Mouse (Mus musculus) lung, embryonic 14.5 days (tissue): ENCODE measurements around the gene Gm19668. TPM values are rescaled to one million over a fixed set of nuclear protein-coding genes. Genes with fewer than 3 reads are reported as not detected.
"Not testable (repeated sequence)": the region's sequence is repeated elsewhere in the genome, so short reads cannot be mapped to it uniquely, and the experiment has no call there.

Source experiments
- ATAC-seq: fragments of 200-750 bp; cut with Nextera tagmentation; 2 replicates; pipeline ENCODE4 v1.8.0; 2017; ENCODE audit warnings: mild to moderate bottlenecking, moderate TSS enrichment, moderate library complexity; ENCODE audit not compliant: insufficient read depth
- DNase-seq: peaks from one replicate; pipeline ENCODE4 v3.0.0-alpha.2; 2015
- H3K27ac ChIP-seq: fragments of 300-500 bp; sonication (generic); 2 replicates; pipeline ENCODE4 v1.5.1; 2014; ENCODE audit warnings: low read depth, mild to moderate bottlenecking, moderate library complexity
- H3K27me3 ChIP-seq: fragments of 300-500 bp; sonication (generic); 2 replicates; pipeline ENCODE4 v1.6.1; 2014; ENCODE audit warnings: low read length, control low read depth; ENCODE audit not compliant: insufficient read depth
- H3K36me3 ChIP-seq: fragments of 300-500 bp; sonication (generic); 2 replicates; pipeline ENCODE4 v1.6.1; 2014; ENCODE audit warnings: control low read depth; ENCODE audit not compliant: insufficient read depth
- H3K4me1 ChIP-seq: fragments of 300-500 bp; sonication (generic); 2 replicates; pipeline ENCODE4 v1.6.1; 2014; ENCODE audit warnings: antibody characterized with exemption, control low read depth; ENCODE audit not compliant: insufficient read depth
- H3K4me2 ChIP-seq: fragments of 300-500 bp; sonication (generic); 2 replicates; pipeline ENCODE4 v1.6.1; 2014; ENCODE audit warnings: mild to moderate bottlenecking
- H3K4me3 ChIP-seq: fragments of 300-500 bp; sonication (generic); 2 replicates; pipeline ENCODE4 v1.5.1; 2014; ENCODE audit warnings: low read depth, low read length
- H3K9ac ChIP-seq: fragments of 300-500 bp; sonication (generic); 2 replicates; pipeline ENCODE4 v1.6.1; 2014
- H3K9me3 ChIP-seq: fragments of 300-500 bp; sonication (generic); 2 replicates; pipeline ENCODE4 v1.6.1; 2016; ENCODE audit warnings: low read depth, low read length, control low read depth
- CTCF ChIP-seq: IDR thresholded peaks from 2 replicates; pipeline ENCODE4 v1.5.1; 2016; ENCODE audit warnings: antibody characterized with exemption, low read depth
- WGBS: fragments of 180-500 bp; shearing (Covaris S2); extraction: QIAGEN DNeasy Blood & Tissue Kit; methylation state at CpG from one replicate; pipeline ENCODE4 v1.1.7; 2014; 5-methylcytosine and 5-hydroxymethylcytosine counted together
- polyA plus RNA-seq: library from polyadenylated mRNA; unstranded; fragments of >200 nt; fragmentation: Nextera tagmentation; extraction: Ambion mirVana; gene quantifications from 2 replicates; pipeline ENCODE4 v1.2.1, GENCODE M21; 2014

Gm19668 gene
- polyA plus RNA-seq, 1 experiment from 2014 or later, result not detected

DNA sequence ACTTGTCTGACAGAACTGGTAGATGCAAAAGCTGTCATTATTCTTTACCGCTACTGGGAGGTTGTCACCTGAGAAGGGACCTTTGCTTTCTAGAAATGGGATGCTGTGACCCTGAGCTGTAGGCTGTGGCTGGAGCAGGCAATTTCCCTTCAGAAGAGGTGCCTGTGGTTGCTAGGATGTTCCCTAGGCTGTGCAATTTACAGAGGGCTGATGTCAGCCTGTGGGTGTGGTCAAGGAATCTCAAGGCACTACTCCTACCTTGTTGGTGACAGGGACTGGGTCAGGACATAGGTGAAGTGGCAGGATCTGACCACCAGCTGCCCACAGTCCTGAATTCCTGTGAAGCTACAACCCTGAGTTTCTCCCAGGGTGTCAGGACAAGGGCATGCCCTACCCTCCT lies 29.2 kb downstream of the Gm19668 start:
- Histone ChIP-seq H3K9ac (no peak overlapping the region), H3K4me2 (no peak overlapping the region), H3K27ac (no peak overlapping the region), H3K4me1 (no peaks in the 10 kb centered on the region), H3K9me3 (no peaks in the 10 kb centered on the region), H3K36me3 (no peaks in the 10 kb centered on the region), H3K4me3 (no peak overlapping the region), H3K27me3 (no peaks in the 10 kb centered on the region)
- DNase-seq, result no peak
- 64% methylated on average over 1 of the region's 1 CpGs for WGBS
- ATAC-seq, result no peak
- TF ChIP-seq CTCF, result no peak

DNA sequence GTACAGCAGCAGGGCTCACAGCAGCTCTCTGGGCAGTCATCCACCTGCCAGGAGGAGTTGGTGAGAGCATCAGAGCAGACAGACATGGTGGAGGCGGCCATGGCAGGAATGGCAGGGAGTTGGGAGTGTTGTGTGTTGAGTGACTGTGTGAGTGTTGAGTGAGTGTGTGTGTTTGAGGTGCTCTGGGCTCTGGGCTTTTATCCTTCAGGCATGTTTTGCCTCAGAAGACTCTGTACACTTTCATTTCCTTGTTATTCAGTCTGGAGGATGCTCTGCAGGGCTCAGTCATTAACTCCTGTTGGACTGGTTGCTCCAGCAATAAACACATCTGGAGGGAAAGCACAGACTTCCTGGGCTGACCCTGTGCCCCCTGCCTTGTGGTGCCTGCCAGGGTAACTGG lies 39.4 kb downstream of the Gm19668 start, which contains the start of gene Gm3233:
Gm3233 (minus strand) TSS at position 101 of the 400 bp plus-strand sequence.
- H3K9me3 ChIP-seq, H3K27ac ChIP-seq, H3K4me1 ChIP-seq, H3K4me2 ChIP-seq, H3K27me3 ChIP-seq, H3K4me3 ChIP-seq, DNase-seq, H3K36me3 ChIP-seq, ATAC-seq, H3K9ac ChIP-seq: not testable (repeated sequence)
- no CpG with 5 or more reads among the region's 1 CpGs for WGBS

- Histone ChIP-seq H3K4me3 (no peak overlapping the region), H3K4me1 (no peaks in the 10 kb centered on the region), H3K27me3 (no peaks in the 10 kb centered on the region), H3K36me3 (no peaks in the 10 kb centered on the region), H3K27ac (no peak overlapping the region), H3K4me2 (no peak overlapping the region), H3K9me3 (no peaks in the 10 kb centered on the region), H3K9ac (no peak overlapping the region)
- DNase-seq, result peak; percentile 10
- TF ChIP-seq CTCF, result no peak
- no peak for ATAC-seq
These were observed 45.5 kb downstream of the Gm19668 start for GRCm38 (mm10) chr10:77753448-77753847.

GRCm38 (mm10) chr10:77752312-77752711 lies 46.6 kb downstream of the Gm19668 start:
- H3K27me3 ChIP-seq, H3K27ac ChIP-seq, H3K4me2 ChIP-seq, H3K4me1 ChIP-seq, H3K9me3 ChIP-seq, H3K36me3 ChIP-seq, H3K4me3 ChIP-seq, H3K9ac ChIP-seq, ATAC-seq: not testable (repeated sequence)
- 47% methylated on average over 3 of the region's 3 CpGs for WGBS
- TF ChIP-seq CTCF, result 0 out of 2 replicates have a peak, but pooled peaks have one; percentile 14
- peak; percentile 21 for DNase-seq

GRCm38 (mm10) chr10:77751254-77751653 lies 47.7 kb downstream of the Gm19668 start, which contains the start of gene Gm9736:
Gene Gm9736, minus strand, starts transcription at chr10:77751354.
- ATAC-seq, H3K4me3 ChIP-seq, H3K36me3 ChIP-seq, H3K9me3 ChIP-seq, H3K27me3 ChIP-seq, H3K4me1 ChIP-seq, DNase-seq, H3K4me2 ChIP-seq, H3K9ac ChIP-seq, H3K27ac ChIP-seq: not testable (repeated sequence)
- WGBS, result 67% methylated on average over 1 of the region's 1 CpGs

DNA sequence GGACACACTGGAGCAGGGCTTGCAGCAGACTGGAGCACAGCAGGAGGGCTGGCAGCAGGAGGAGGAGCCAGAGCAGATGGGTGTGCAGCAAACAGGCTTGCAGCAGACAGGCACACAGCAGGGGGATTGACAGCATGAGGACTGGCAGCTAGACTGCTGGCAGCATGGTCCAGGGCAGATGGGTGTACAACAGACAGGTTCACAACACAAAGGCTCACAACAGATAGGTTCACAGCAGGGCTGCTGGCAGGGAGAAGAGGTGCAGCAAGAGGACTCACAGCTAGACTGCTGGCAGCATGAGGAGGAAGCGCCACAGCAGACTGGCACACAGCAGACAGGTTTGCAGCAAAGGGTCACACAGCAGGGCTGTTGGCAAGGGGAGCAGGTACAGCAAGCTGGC lies 48.2 kb downstream of the Gm19668 start:
- 75% methylated on average over 1 of the region's 1 CpGs for WGBS
- H3K9me3 ChIP-seq, H3K27ac ChIP-seq: not testable (repeated sequence)

More for the DNA sequence above, 48.2 kb downstream of the Gm19668 start:
- not testable (repeated sequence) for H3K9ac ChIP-seq, H3K4me1 ChIP-seq, H3K27me3 ChIP-seq, H3K4me3 ChIP-seq, H3K36me3 ChIP-seq, DNase-seq, H3K4me2 ChIP-seq, ATAC-seq

Other genes starting within 250 kb of the Gm19668 start
- gene Pttg1ip, start 217.4 kb downstream of the Gm19668 start, polyA plus RNA-seq, result 109 and 112 TPM in 2 replicates
- gene Sumo3, start 193.0 kb downstream of the Gm19668 start, polyA plus RNA-seq, result 329 and 337 TPM in 2 replicates
- gene Gm49325, start 192.9 kb downstream of the Gm19668 start, polyA plus RNA-seq, result 3.0 and 3.5 TPM in 2 replicates
- 47.9 and 50.9 TPM in 2 replicates for gene Ube2g2, start 176.9 kb downstream of the Gm19668 start, polyA plus RNA-seq
- 0.11 and 0.22 TPM in 2 replicates for gene Tspear, start 112.6 kb downstream of the Gm19668 start, polyA plus RNA-seq
- gene Gm19402, start 108.4 kb downstream of the Gm19668 start, polyA plus RNA-seq, result not detected in 2 replicates
- not detected in 2 replicates for gene Gm9508, start 101.9 kb downstream of the Gm19668 start, polyA plus RNA-seq
- gene Gm10272, start 92.5 kb downstream of the Gm19668 start, polyA plus RNA-seq, result not detected in 2 replicates
- gene Gm10024, start 87.7 kb downstream of the Gm19668 start, polyA plus RNA-seq, result not detected in 2 replicates
- not detected in 2 replicates for gene Gm10142, start 83.3 kb downstream of the Gm19668 start, polyA plus RNA-seq
- not detected in 2 replicates for gene Krtap12-1, start 78.5 kb downstream of the Gm19668 start, polyA plus RNA-seq
- not detected in 2 replicates for gene Gm10100, start 72.6 kb downstream of the Gm19668 start, polyA plus RNA-seq
- not detected in 2 replicates for gene Gm18596, start 56.5 kb downstream of the Gm19668 start, polyA plus RNA-seq
- gene Gm9736, start 47.8 kb downstream of the Gm19668 start, polyA plus RNA-seq, result not detected in 2 replicates
- not detected in 2 replicates for gene Gm3233, start 39.5 kb downstream of the Gm19668 start, polyA plus RNA-seq
- not detected in 2 replicates for gene Gm3238, start 27.8 kb downstream of the Gm19668 start, polyA plus RNA-seq
- not detected in 2 replicates for gene Gm7138, start 22.2 kb downstream of the Gm19668 start, polyA plus RNA-seq
- not detected in 2 replicates for gene Gm3250, start 16.6 kb downstream of the Gm19668 start, polyA plus RNA-seq
- not detected in 2 replicates for gene Gm7137, start 10.9 kb downstream of the Gm19668 start, polyA plus RNA-seq
- gene Gm9639, start 4.1 kb downstream of the Gm19668 start, polyA plus RNA-seq, result not detected in 2 replicates
- gene Gm9507, start 12.7 kb upstream of the Gm19668 start, polyA plus RNA-seq, result not detected in 2 replicates
- not detected in 2 replicates for gene Gm2696, start 15.5 kb upstream of the Gm19668 start, polyA plus RNA-seq
- gene Krtap10-4, start 28.0 kb upstream of the Gm19668 start, polyA plus RNA-seq, result not detected in 2 replicates
- gene Krtap10-10, start 36.8 kb upstream of the Gm19668 start, polyA plus RNA-seq, result not detected in 2 replicates
- gene Gm36176, start 47.7 kb upstream of the Gm19668 start, polyA plus RNA-seq, result not detected in 2 replicates
- gene Gm10318, start 53.7 kb upstream of the Gm19668 start, polyA plus RNA-seq, result not detected in 2 replicates
- gene Gm3285, start 62.8 kb upstream of the Gm19668 start, polyA plus RNA-seq, result not detected in 2 replicates
- gene Lrrc3, start 103.4 kb upstream of the Gm19668 start, polyA plus RNA-seq, result 3.4 and 4.2 TPM in 2 replicates
- 0.09 and 0.63 TPM in 2 replicates for gene Trpm2, start 171.4 kb upstream of the Gm19668 start, polyA plus RNA-seq
- gene 1810043G02Rik, start 179.4 kb upstream of the Gm19668 start, polyA plus RNA-seq, result 24.6 and 28.1 TPM in 2 replicates
- 141 and 160 TPM in 2 replicates for gene Pfkl, start 210.9 kb upstream of the Gm19668 start, polyA plus RNA-seq
- 1.4 TPM in 2 replicates for gene Dnmt3l, start 242.8 kb upstream of the Gm19668 start, polyA plus RNA-seq
- 0.95 and 1.5 TPM in 2 replicates for gene Aire, start 244.5 kb upstream of the Gm19668 start, polyA plus RNA-seq